Mouse (Mus musculus) heart, postnatal 0 days (tissue): Measurements from ENCODE around the gene Rbfox1. TPM values are rescaled to one million over a fixed set of nuclear protein-coding genes. Genes with fewer than 3 reads are reported as not detected.
A peak's percentile ranks its signal among the peaks of the same experiment; 100 is the strongest.

Source experiments
- ATAC-seq: fragments of 200-750 bp; cut with Nextera tagmentation; 2 replicates; pipeline ENCODE4 v1.8.0; 2017; ENCODE audit warnings: low read depth, moderate number of reproducible peaks, moderate library complexity; ENCODE audit not compliant: insufficient read depth
- DNase-seq: peaks from one replicate; pipeline ENCODE4 v3.0.0-alpha.2; 2016; ENCODE audit warnings: low spot score
- H3K27ac ChIP-seq: fragments of 300-500 bp; sonication (generic); 2 replicates; pipeline ENCODE4 v1.5.1; 2014; ENCODE audit warnings: low read depth, mild to moderate bottlenecking
- H3K27me3 ChIP-seq: fragments of 300-500 bp; sonication (generic); 2 replicates; pipeline ENCODE4 v1.6.1; 2014; ENCODE audit warnings: low read length, mixed read lengths; ENCODE audit not compliant: control insufficient read depth, insufficient read depth
- H3K36me3 ChIP-seq: fragments of 300-500 bp; sonication (generic); replicated peaks from 2 replicates; pipeline ENCODE4 v1.6.1; 2014; ENCODE audit warnings: low read length, mixed read lengths; ENCODE audit not compliant: control insufficient read depth, insufficient read depth
- H3K4me1 ChIP-seq: fragments of 300-500 bp; sonication (generic); 2 replicates; pipeline ENCODE4 v1.6.1; 2014; ENCODE audit warnings: antibody characterized with exemption; ENCODE audit not compliant: control insufficient read depth, insufficient read depth
- H3K4me2 ChIP-seq: fragments of 300-500 bp; sonication (generic); 2 replicates; pipeline ENCODE4 v1.6.1; 2014; ENCODE audit warnings: low read depth, mild to moderate bottlenecking, low read length, moderate library complexity
- H3K4me3 ChIP-seq: fragments of 300-500 bp; sonication (generic); 2 replicates; pipeline ENCODE4 v1.5.1; 2014; ENCODE audit warnings: low read depth, low read length
- H3K9ac ChIP-seq: fragments of 300-500 bp; sonication (generic); replicated peaks from 2 replicates; pipeline ENCODE4 v1.6.1; 2014; ENCODE audit warnings: low read depth, low read length, mixed read lengths
- H3K9me3 ChIP-seq: fragments of 300-500 bp; sonication (generic); replicated peaks from 2 replicates; pipeline ENCODE4 v1.6.1; 2016; ENCODE audit warnings: low read length; ENCODE audit not compliant: control insufficient read depth
- CTCF ChIP-seq: IDR thresholded peaks from 2 replicates; pipeline ENCODE4 v1.5.1; 2016; ENCODE audit warnings: antibody characterized with exemption, control low read depth, low read depth
- EP300 ChIP-seq: IDR thresholded peaks from 2 replicates; pipeline ENCODE4 v1.6.1; 2016; ENCODE audit warnings: antibody characterized with exemption, low read depth
- WGBS: fragments of 180-500 bp; shearing (Covaris S2); extraction: QIAGEN DNeasy Blood & Tissue Kit; methylation state at CpG from one replicate; pipeline ENCODE4 v1.1.7; 2014; 5-methylcytosine and 5-hydroxymethylcytosine counted together
- polyA plus RNA-seq: library from polyadenylated mRNA; unstranded; fragments of >200 nt; fragmentation: Nextera tagmentation; extraction: Ambion mirVana; gene quantifications from 2 replicates; pipeline ENCODE4 v1.2.1, GENCODE M21; 2015
- total RNA-seq: library from RNA; depleted of rRNA; stranded (reverse); fragments of >200 nt; gene quantifications from 2 replicates; pipeline ENCODE4 v1.2.3, GENCODE M21; 2014; ENCODE audit warnings: low replicate concordance

The Rbfox1 gene
- total and polyA plus RNA-seq, 2 experiments from 2014 or later: 6.0 to 15.3 TPM

GRCm38 (mm10) chr16:7145505-7145904 lies 1260.3 kb downstream of the Rbfox1 start:
- no peak overlapping the region for H3K9ac ChIP-seq
- no peak overlapping the region for H3K27ac ChIP-seq
- no peak overlapping the region for H3K4me2 ChIP-seq
- WGBS: 66% methylated on average over 10 of the region's 10 CpGs
- H3K27me3 ChIP-seq: no peaks in the 10 kb centered on the region
- no peak for DNase-seq
- H3K36me3 ChIP-seq: no peaks in the 10 kb centered on the region
- H3K9me3 ChIP-seq: no peaks in the 10 kb centered on the region
- ATAC-seq: no peak
- H3K4me3 ChIP-seq: no peak overlapping the region
- TF ChIP-seq EP300 (no peak), CTCF (no peak)
- peaks cover 4% of the 10 kb centered on the region; the same call in 1 of the 2 replicates for H3K4me1 ChIP-seq

GRCm38 (mm10) chr16:7146454-7146853 lies 1261.3 kb downstream of the Rbfox1 start:
- TF ChIP-seq CTCF: no peak
- TF ChIP-seq EP300: no peak
- Histone ChIP-seq H3K27ac (no peak overlapping the region), H3K36me3 (no peaks in the 10 kb centered on the region), H3K27me3 (no peaks in the 10 kb centered on the region), H3K4me2 (no peak overlapping the region), H3K9ac (no peak overlapping the region), H3K4me1 (peaks cover 6% of the 10 kb centered on the region; the same call in 1 of the 2 replicates), H3K9me3 (no peaks in the 10 kb centered on the region), H3K4me3 (no peak overlapping the region)
- DNase-seq (no peak), ATAC-seq (no peak)
- WGBS: 49% methylated on average over 6 of the region's 6 CpGs

GRCm38 (mm10) chr16:7147884-7148283 lies 1262.7 kb downstream of the Rbfox1 start:
- Histone ChIP-seq H3K9me3 (no peaks in the 10 kb centered on the region), H3K4me1 (peaks cover 6% of the 10 kb centered on the region; the same call in 1 of the 2 replicates), H3K27ac (no peak overlapping the region), H3K36me3 (no peaks in the 10 kb centered on the region), H3K4me2 (no peak overlapping the region), H3K9ac (no peak overlapping the region), H3K27me3 (no peaks in the 10 kb centered on the region), H3K4me3 (no peak overlapping the region)
- WGBS: 78% methylated on average over 2 of the region's 2 CpGs
- no peak for DNase-seq
- TF ChIP-seq EP300 (no peak), CTCF (no peak)
- ATAC-seq: no peak

GRCm38 (mm10) chr16:7149106-7149899 lies 1264.1 kb downstream of the Rbfox1 start:
- Histone ChIP-seq H3K4me3 (no peak overlapping the region), H3K4me2 (no peak overlapping the region), H3K36me3 (no peaks in the 10 kb centered on the region), H3K27me3 (no peaks in the 10 kb centered on the region), H3K9ac (no peak overlapping the region), H3K27ac (no peak overlapping the region), H3K4me1 (peaks cover 6% of the 10 kb centered on the region; the same call in 1 of the 2 replicates), H3K9me3 (no peaks in the 10 kb centered on the region)
- DNase-seq (no peak), ATAC-seq (no peak)
- TF ChIP-seq EP300: no peak
- no peak for TF ChIP-seq CTCF
- 81% methylated on average over 16 of the region's 16 CpGs for WGBS

GRCm38 (mm10) chr16:7150201-7150791 lies 1265.1 kb downstream of the Rbfox1 start:
- Histone ChIP-seq H3K4me2 (no peak overlapping the region), H3K9me3 (no peaks in the 10 kb centered on the region), H3K4me3 (no peak overlapping the region), H3K4me1 (peaks cover 6% of the 10 kb centered on the region; the same call in 1 of the 2 replicates), H3K27ac (0 out of 2 replicates have a peak overlapping the region, but pooled peaks have one; percentile 11), H3K27me3 (no peaks in the 10 kb centered on the region), H3K9ac (no peak overlapping the region), H3K36me3 (no peaks in the 10 kb centered on the region)
- no peak for TF ChIP-seq EP300
- no peak for TF ChIP-seq CTCF
- peak; percentile 86 for ATAC-seq
- 48% methylated on average over 8 of the region's 8 CpGs for WGBS
- DNase-seq: peak; percentile 64
